Mouse (Mus musculus) ES-Bruce4 (cell line): ENCODE measurements around the gene Slc28a2. TPM values are rescaled to one million over a fixed set of nuclear protein-coding genes. Genes with fewer than 3 reads are reported as not detected.
"Not testable (repeated sequence)": the region's sequence is repeated elsewhere in the genome, so short reads cannot be mapped to it uniquely, and the experiment has no call there.

ENCODE experiments used
- H3K27ac ChIP-seq: 2 replicates; pipeline ENCODE4 v1.5.1; 2012; ENCODE audit warnings: low read length, inconsistent platforms; ENCODE audit not compliant: insufficient read depth
- H3K27me3 ChIP-seq: 2 replicates; pipeline ENCODE4 v1.6.1; 2012; ENCODE audit warnings: mild to moderate bottlenecking, low read length, inconsistent platforms; ENCODE audit not compliant: control insufficient read depth, poor library complexity, insufficient read depth, severe bottlenecking
- H3K36me3 ChIP-seq: 2 replicates; pipeline ENCODE4 v1.6.1; 2012; ENCODE audit warnings: inconsistent platforms, mild to moderate bottlenecking, low read length, moderate library complexity; ENCODE audit not compliant: control insufficient read depth, poor library complexity, insufficient read depth, severe bottlenecking
- H3K4me1 ChIP-seq: one replicate; pipeline ENCODE4 v1.8.1; 2011; ENCODE audit warnings: low read length; ENCODE audit not compliant: control insufficient read depth, insufficient read depth
- H3K4me3 ChIP-seq: 2 replicates; pipeline ENCODE4 v1.5.1; 2011; ENCODE audit warnings: low read depth, mild to moderate bottlenecking, low read length
- H3K9ac ChIP-seq: 2 replicates; pipeline ENCODE4 v1.6.1; 2012; ENCODE audit warnings: low read depth, mild to moderate bottlenecking, inconsistent platforms; ENCODE audit not compliant: poor library complexity, severe bottlenecking
- H3K9me3 ChIP-seq: replicated peaks from 2 replicates; pipeline ENCODE4 v1.6.1; 2012; ENCODE audit warnings: mild to moderate bottlenecking, low read length, inconsistent platforms; ENCODE audit not compliant: control insufficient read depth, poor library complexity, insufficient read depth, severe bottlenecking
- CTCF ChIP-seq: IDR thresholded peaks from one replicate; pipeline ENCODE4 v1.8.1; 2011; ENCODE audit warnings: low read depth, low read length
- EP300 ChIP-seq: IDR thresholded peaks from 2 replicates; pipeline ENCODE4 v1.6.1; 2011; ENCODE audit warnings: low read depth, low read length; ENCODE audit not compliant: insufficient read depth
- POLR2A ChIP-seq: IDR thresholded peaks from one replicate; pipeline ENCODE4 v1.8.1; 2011; ENCODE audit warnings: low read length; ENCODE audit not compliant: insufficient read depth
- polyA plus RNA-seq: library from polyadenylated mRNA; stranded (reverse); fragments of >200 nt; gene quantifications from 2 replicates; pipeline ENCODE4 v1.2.4, GENCODE M21; 2011; ENCODE audit warnings: low read depth; ENCODE audit not compliant: missing spikeins, insufficient read depth, insufficient read length

The Slc28a2 gene
- polyA plus RNA-seq, 1 experiment, result not detected

- Histone ChIP-seq H3K4me1 (no peaks in the 10 kb centered on the region), H3K9ac (no peak within 1 kb of the TSS), H3K27me3 (no peaks in the 10 kb centered on the region), H3K27ac (no peak within 1 kb of the TSS), H3K36me3 (no peaks in the 10 kb centered on the region), H3K4me3 (no peak within 1 kb of the TSS), H3K9me3 (no peaks in the 10 kb centered on the region)
- TF ChIP-seq POLR2A (no peak), CTCF (no peak), EP300 (no peak)
These were observed 58.4 kb downstream of the Slc28a2 start, which contains the start of gene Gm14085 for GRCm38 (mm10) chr2:122484641-122485040. Gene Gm14085, plus strand, starts transcription at chr2:122484941.

- H3K27ac ChIP-seq, H3K9ac ChIP-seq, H3K9me3 ChIP-seq, H3K36me3 ChIP-seq, H3K4me1 ChIP-seq, H3K27me3 ChIP-seq, H3K4me3 ChIP-seq: not testable (repeated sequence)
These were observed 59.4 kb downstream of the Slc28a2 start for GRCm38 (mm10) chr2:122485654-122486053.

GRCm38 (mm10) chr2:122486122-122486521 lies 59.8 kb downstream of the Slc28a2 start:
- H3K36me3 ChIP-seq, H3K4me3 ChIP-seq, H3K27me3 ChIP-seq, H3K4me1 ChIP-seq, H3K27ac ChIP-seq, H3K9me3 ChIP-seq, H3K9ac ChIP-seq: not testable (repeated sequence)

- no peak overlapping the region for H3K9ac ChIP-seq
- H3K4me3 ChIP-seq, result no peak overlapping the region
- H3K4me1 ChIP-seq, result no peaks in the 10 kb centered on the region
- no peaks in the 10 kb centered on the region for H3K36me3 ChIP-seq
- no peak for TF ChIP-seq POLR2A
- TF ChIP-seq EP300, result no peak
- TF ChIP-seq CTCF, result no peak
- H3K9me3 ChIP-seq, result no peaks in the 10 kb centered on the region
- H3K27me3 ChIP-seq, result no peaks in the 10 kb centered on the region
- H3K27ac ChIP-seq, result no peak overlapping the region
These were observed 60.4 kb downstream of the Slc28a2 start for GRCm38 (mm10) chr2:122486674-122487073.

Other genes starting within 250 kb of the Slc28a2 start
- gene Patl2, start 240.3 kb upstream of the Slc28a2 start, polyA plus RNA-seq, result 2.5 and 3.1 TPM in 2 replicates
- 0.43 and 0.60 TPM in 2 replicates for gene Terb2, start 240.2 kb upstream of the Slc28a2 start, polyA plus RNA-seq
- 30.0 and 30.5 TPM in 2 replicates for gene Sord, start 191.7 kb upstream of the Slc28a2 start, polyA plus RNA-seq
- not detected in 2 replicates for gene Duox2, start 128.0 kb upstream of the Slc28a2 start, polyA plus RNA-seq
- not detected in 2 replicates for gene Duoxa2, start 127.6 kb upstream of the Slc28a2 start, polyA plus RNA-seq
- not detected in 2 replicates for gene Duoxa1, start 112.7 kb upstream of the Slc28a2 start, polyA plus RNA-seq
- not detected in 2 replicates for gene Duox1, start 110.8 kb upstream of the Slc28a2 start, polyA plus RNA-seq
- 3.7 and 6.0 TPM in 2 replicates for gene Shf, start 57.3 kb upstream of the Slc28a2 start, polyA plus RNA-seq
- gene Gm14085, start 58.5 kb downstream of the Slc28a2 start, polyA plus RNA-seq, result not detected in 2 replicates
- gene Gatm, start 184.8 kb downstream of the Slc28a2 start, polyA plus RNA-seq, result 4.2 and 5.9 TPM in 2 replicates
- gene AA467197, start 210.5 kb downstream of the Slc28a2 start, polyA plus RNA-seq, result 15.8 and 16.3 TPM in 2 replicates